Mouse (Mus musculus): ENCODE results near the gene Nelfe.

DNA sequence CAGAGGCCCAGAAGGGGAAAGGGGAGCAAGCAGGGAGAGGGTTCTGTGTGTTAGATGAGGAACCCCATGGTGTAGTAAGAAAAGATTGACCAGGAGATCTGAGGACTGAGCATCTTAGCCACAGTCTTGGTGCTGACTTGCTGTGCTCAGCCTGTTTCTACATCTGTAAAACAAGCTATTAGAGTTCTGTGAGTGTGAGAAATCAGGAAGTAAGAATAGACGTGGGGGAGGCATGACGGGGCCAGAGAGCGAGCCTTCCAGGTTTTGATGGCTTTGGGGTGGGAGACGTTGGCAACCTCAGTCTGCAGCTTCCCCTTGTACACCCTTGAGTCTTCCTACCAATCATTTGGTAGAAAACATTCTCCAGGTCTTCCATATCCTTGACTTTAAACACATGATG lies 8.5 kb downstream of the Nelfe start:
- TF ChIP-seq POU5F1 (IDR thresholded peaks at IDR 0.05; ENCODE audit: borderline replicate concordance, low read length) (no peak), CTCF (conservative IDR thresholded peaks at IDR 0.05; ENCODE audit: low read length) (no peak)

Data from E14TG2a.4 (cell line).